Mouse (Mus musculus) frontal cortex, postnatal 25 days (tissue): ENCODE results near the gene Slco3a1.

ENCODE experiments used
- DNase-seq, 2 experiments: peaks; one replicate each; pipeline ENCODE4 v3.0.0; 2022; ENCODE audit warnings: low spot score in 2 of 2

Gene Slco3a1

DNA sequence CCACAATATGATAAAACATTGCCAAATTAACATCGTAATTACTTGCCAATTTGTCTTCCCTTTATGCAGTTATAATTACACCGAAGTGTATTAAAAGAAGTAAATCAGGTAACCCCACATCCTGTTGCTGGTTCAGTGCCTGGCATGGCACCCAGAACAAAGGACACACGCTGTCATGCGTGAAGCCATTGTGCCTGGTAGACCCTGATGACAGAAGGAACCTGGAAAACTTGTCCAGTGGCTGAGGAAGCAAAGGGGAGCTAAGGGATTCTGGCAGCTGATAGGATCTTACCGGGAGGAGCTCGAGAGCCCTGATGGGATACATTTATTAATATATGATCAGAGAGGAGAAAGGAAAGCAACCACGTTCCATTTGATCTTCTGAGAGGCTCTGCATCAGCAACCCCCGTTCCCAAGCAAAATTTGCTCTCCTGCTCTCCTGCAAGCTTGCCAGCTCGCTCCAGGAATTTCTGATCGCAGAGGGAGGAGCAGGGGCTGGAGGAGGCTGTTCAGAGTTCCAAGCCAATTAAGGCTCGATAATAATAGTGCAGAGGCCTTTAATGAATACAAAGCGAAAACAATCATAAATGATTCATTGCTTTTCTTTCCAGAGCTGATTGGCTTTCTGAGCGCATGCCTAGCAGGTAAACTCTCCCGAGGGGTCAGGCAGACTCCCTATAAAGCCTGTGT is 250.8 kb downstream of the Slco3a1 start:
- no peak for DNase-seq

DNA sequence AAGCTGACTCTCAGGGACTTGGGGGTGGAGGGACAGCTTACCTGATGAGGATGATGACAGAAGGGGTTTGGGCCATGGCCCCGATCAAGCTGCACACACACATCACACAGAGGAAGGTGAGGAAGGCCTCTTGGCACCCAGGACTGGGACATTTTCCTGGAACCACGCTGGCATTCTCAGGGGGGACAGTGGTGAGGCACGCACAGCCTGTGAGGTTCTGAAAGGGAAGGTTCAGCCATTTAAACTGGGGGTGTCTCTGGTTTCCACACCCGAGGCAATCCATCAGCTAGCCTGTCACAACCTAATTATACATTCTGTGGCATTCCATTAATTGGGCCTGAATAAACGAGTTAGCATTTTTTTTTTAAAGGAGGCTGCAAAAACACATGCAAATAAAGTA is 251.5 kb downstream of the Slco3a1 start:
- no peak for DNase-seq

DNA sequence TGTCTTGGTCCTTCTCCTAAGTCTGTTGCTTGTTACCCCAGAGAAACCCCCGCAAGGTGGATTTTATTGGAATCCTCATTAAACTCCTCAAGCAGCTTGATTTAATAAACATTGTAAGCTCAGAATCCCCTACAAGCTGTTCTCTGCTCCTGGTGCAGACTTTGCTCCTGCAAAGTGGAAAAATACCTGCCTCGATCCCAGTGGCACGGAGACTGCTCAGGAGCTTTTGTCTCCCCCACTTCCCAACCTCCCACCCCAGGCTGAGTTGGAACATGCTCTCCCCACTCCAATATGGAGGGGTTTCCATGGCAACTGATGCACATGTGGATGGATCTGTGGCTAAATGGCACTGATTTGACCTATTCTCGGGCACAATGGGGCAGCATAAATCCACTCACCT is 268.0 kb downstream of the Slco3a1 start:
- no peak for DNase-seq

DNA sequence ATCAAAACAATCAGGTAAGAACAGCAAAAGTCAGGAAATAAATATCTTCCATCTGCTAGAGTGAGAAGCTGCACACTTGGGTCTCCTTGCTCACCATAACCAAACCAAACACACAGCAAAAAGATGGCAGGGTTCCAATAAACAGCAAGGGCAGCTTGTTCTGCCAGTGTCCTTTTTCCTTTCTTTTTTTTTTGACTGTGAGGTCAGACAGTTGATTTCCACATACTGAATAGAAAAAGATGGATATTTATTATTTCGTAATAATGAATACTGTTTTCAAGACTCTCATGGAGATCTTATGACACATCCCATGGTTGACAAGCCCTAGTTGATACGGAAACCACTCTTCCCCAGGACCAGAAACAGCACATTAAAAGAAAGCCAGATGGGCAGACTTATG is 274.2 kb downstream of the Slco3a1 start:
- DNase-seq = no peak

DNA sequence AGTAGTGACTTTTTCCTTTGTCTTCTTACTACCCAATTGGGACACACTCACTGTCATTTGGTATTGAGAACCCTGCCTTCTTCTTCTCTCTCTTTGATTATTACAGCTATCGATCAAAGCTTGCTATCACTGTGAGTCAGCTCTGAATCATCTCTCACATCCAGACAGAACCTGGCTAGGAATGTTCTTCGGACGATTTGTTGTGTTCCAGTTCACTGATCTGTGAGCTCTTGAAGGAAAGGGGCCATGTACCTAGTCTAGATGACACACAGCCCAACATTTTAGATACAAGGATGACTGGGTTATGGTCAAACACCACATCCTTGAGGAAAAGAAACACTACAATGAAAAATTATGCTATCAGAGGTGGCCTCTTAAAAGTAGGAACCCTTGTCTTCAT is 275.2 kb downstream of the Slco3a1 start:
- DNase-seq = no peak

DNA sequence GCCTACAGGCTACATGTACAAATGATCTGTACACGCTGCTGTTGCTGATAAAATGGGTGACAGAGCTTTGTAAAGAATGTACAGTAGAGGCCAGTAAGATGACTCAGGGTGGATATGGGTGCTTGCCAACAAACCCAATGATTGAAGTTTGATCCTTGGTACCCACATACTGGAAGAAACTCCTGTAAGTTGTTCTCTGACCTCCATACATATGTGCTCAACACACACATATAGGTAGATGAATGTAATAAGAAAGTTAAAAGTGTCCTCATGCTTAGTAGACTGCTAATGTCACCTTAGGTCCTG is 284.5 kb downstream of the Slco3a1 start:
- no peak for DNase-seq

DNA sequence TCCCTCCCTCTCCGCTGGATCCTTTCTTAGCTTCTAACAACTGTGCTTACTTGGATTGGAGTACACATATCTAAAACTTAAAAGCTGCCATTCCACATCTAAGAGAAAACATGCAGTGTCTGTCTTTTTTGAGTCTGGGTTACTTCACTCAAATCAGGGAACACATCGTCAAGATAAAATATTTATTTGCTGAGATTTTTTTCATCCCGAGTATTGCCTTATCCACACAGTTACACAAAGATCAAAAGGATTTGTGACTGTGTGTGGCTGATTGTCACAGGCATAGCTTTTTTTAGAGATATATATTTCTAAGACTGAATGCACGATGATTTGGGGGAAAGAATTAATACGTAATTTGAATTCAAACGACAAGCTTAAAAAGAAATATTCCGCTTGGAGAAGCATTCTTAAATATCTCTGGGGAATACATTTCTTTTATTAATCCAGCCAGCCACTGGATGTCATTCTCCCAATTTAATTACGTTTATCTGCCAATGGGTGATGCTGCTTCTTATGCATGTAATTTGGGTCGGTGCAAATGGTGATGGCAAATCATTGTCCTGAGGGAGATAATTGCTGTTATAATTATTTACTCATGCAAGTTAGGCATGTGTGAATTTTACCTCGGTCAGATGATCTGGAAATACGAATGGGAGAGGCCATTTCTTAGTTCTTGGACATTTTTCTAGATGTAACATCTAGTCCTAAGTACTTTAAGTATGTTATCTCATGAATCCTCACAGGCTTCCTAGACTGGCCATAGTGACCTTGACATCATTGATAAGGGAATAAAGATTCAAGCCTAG is 285.1 kb downstream of the Slco3a1 start:
- DNase-seq = no peak

DNA sequence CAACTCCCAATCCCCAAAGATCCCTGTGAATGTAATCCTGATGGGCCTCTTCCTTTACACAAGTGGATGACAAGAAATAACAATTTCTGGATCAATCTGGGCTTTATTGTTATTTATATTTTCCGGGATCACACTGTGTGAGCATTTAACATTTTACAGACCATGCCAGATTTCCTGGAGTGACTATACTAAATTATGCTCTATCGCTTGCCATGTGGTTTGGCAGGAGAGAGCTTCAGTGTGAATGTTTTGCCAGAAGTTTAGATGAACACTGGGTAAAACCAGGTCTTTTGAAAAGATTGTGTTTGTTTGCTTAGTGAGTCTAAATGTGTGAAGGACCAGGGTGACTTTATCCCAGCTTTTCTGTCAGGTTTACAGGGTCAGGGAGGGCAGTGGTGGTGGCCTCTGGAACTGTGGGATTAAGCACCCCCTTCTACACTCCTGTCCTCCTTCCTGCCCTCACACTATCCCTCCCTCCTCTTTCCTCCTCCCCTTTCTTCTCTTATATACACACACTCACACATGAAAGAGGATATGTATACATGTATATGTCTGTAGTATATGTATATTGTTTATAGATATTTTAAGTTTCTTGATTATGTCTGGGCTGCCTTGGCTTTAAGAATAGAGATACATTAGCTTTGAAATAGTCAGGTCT is 287.9 kb downstream of the Slco3a1 start:
- DNase-seq = no peak

DNA sequence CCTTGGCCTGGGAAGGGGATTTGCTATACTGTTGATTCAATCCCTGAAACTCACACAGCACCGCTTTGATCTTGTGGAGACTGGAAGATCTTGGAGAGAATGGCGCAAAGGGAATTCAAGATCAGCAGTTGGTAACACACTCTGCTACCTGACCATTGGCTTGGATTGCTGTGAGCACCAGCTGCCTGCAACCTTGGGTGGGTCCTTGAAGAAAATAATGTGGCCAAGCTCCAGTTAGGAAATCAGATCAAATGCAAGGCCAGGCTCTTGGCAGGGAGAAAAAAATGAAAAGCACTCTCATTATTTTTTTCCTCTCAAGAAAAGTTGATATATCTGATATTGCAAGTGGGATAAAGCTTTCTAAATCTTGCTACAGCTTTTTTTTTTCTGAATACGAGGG is 298.3 kb downstream of the Slco3a1 start:
- no peak for DNase-seq

DNA sequence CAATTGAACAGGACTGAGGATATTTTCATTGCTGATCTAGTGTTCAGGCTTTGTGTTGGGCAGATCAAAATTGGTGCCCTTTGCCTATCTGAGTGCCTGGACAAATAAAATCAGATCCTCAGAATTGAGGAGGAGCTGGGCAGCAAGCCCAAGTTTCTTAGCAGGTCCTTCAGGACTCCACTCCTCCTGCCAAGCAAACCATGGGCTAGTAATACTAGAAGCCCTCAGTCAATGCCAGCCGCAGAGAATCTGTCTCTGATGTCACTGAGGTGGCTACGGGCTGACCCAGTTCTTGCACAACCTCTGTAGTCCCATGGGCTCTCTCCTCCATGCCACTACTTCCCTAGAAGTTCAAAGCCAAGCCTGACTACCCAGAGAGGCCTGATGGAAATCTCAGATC is 302.5 kb downstream of the Slco3a1 start:
- DNase-seq = no peak

DNA sequence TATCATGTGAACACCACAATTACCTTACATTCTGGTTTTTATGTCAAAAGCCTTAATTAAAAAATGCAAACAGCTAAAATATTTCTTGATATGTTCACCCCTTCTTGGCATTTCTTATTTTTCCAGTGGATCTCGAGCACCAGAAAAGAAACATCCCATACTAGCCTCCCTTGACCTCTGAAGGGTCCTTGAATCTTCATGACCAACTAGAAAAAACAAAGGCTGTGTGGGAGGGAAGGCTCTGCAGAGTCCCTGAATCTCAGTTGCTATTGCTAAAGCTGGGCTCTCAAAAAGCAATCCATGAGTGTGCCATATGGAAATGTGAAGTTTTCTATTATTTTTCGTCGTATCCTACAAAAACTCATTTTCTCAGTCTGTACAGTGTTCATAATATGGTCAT is 313.3 kb downstream of the Slco3a1 start:
- DNase-seq = no peak

DNA sequence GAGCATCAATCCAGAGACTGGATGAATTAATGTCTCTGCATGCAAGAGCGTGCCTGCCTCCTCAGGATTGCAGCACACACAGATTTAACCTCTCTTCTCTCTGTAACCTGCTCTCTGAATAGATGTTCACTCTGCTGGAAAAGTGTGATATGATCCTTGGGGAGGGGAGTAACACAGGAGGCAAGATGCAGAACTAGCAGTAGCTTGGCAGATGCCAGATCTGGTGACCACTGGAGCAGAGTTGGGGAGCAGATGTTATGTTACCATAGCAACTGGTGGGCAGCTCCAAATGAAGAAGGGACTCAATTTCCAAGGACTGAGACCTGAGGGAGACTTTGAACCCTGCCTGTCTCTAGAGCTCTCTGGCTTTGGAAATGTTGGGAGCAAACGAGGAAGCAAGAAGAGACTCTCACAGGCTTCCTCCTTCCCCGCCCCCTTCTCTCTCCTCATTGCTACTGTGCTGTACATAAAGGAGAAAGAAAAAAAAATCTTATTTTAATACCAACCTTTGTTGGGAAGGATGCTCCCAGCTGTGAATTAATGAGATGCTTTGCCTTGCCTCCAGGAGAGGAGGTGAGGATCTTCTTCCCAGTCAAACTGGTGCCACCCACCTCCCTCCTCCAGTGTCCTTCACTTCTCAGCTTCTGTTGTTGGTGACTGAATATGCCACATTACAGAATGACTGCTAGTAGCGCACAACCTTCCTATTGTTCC is 314.0 kb downstream of the Slco3a1 start:
- no peak for DNase-seq
